Mouse (Mus musculus): ENCODE measurements around the gene 4930555G01Rik. TPM values are rescaled to one million over a fixed set of nuclear protein-coding genes. Genes with fewer than 3 reads are reported as not detected.
A peak's percentile ranks its signal among the peaks of the same experiment; 100 is the strongest.
"Not testable (repeated sequence)": the region's sequence is repeated elsewhere in the genome, so short reads cannot be mapped to it uniquely, and the experiment has no call there.

Gene 4930555G01Rik
- not detected in 2 replicates for polyA plus RNA-seq (2012; rRNA removed)

DNA sequence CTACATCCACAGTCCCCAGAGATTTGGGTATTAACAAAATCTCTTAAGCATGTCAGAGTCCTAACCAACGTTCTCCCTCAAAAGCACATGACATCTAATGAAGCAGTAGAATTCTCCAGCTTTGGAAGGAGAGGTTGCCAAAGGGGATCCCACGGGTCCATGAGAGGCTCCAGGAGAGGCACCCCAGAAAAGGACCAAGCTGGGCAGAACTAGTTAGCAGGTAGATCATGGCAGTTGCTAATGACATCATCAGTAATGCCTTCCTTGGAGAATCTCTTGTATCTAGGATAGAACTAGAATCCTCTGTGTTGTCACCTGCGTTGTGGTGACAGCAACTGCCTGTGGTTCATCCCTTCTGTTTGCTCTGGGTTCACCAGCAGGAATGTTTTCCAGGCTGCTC lies at the start of gene 4930555G01Rik:
4930555G01Rik (plus strand) TSS at position 301 of the 400 bp plus-strand sequence.
- not testable (repeated sequence) for H3K4me1 ChIP-seq (ENCODE audit: control insufficient read depth, insufficient read depth, low read length); H3K27ac ChIP-seq (ENCODE audit: insufficient read depth, low read depth, low read length); H3K4me3 ChIP-seq (ENCODE audit: insufficient read depth, low read depth, low read length); H3K36me3 ChIP-seq (ENCODE audit: control insufficient read depth, insufficient read depth, low read length); DNase-seq; H3K27me3 ChIP-seq (replicated peaks; ENCODE audit: control insufficient read depth, insufficient read depth, low read length)
- no CpG with 5 or more reads among the region's 3 CpGs for WGBS

- WGBS: 100% methylated on average over 1 of the region's 2 CpGs
- not testable (repeated sequence) for H3K27ac ChIP-seq (ENCODE audit: insufficient read depth, low read depth, low read length); DNase-seq; H3K36me3 ChIP-seq (ENCODE audit: control insufficient read depth, insufficient read depth, low read length); H3K4me1 ChIP-seq (ENCODE audit: control insufficient read depth, insufficient read depth, low read length); H3K4me3 ChIP-seq (ENCODE audit: insufficient read depth, low read depth, low read length); H3K27me3 ChIP-seq (replicated peaks; ENCODE audit: control insufficient read depth, insufficient read depth, low read length)
These were observed 34.8 kb upstream of the 4930555G01Rik start, which contains the start of gene Gm3298 for GRCm38 (mm10) chr14:5015591-5015990. Gene Gm3298 (plus strand): TSS chr14:5015891.

- H3K36me3 ChIP-seq (ENCODE audit: control insufficient read depth, insufficient read depth, low read length); H3K4me1 ChIP-seq (ENCODE audit: control insufficient read depth, insufficient read depth, low read length); H3K27ac ChIP-seq (ENCODE audit: insufficient read depth, low read depth, low read length); H3K27me3 ChIP-seq (replicated peaks; ENCODE audit: control insufficient read depth, insufficient read depth, low read length); H3K4me3 ChIP-seq (ENCODE audit: insufficient read depth, low read depth, low read length): not testable (repeated sequence)
- peak; percentile 0 for DNase-seq
- 2% methylated on average over 31 of the region's 63 CpGs for WGBS
These were observed 20.4 kb downstream of the 4930555G01Rik start, which contains the start of gene Gm8281 for GRCm38 (mm10) chr14:5070611-5071490. Gene Gm8281 (plus strand): TSS chr14:5071040.

Other genes starting within 250 kb of the 4930555G01Rik start
- gene Gm3269, start 212.5 kb upstream of the 4930555G01Rik start, polyA plus RNA-seq (2012; rRNA removed): not detected in 2 replicates
- not detected in 2 replicates for gene Gm3264, start 195.1 kb upstream of the 4930555G01Rik start, polyA plus RNA-seq (2012; rRNA removed)
- gene Gm3278, start 158.2 kb upstream of the 4930555G01Rik start, polyA plus RNA-seq (2012; rRNA removed): not detected in 2 replicates
- not detected in 2 replicates for gene Gm8297, start 66.7 kb upstream of the 4930555G01Rik start, polyA plus RNA-seq (2012; rRNA removed)
- not detected in 2 replicates for gene Gm3298, start 34.7 kb upstream of the 4930555G01Rik start, polyA plus RNA-seq (2012; rRNA removed)
- gene Gm8281, start 20.4 kb downstream of the 4930555G01Rik start, polyA plus RNA-seq (2012; rRNA removed): not detected in 2 replicates
- gene Gm8279, start 80.9 kb downstream of the 4930555G01Rik start, polyA plus RNA-seq (2012; rRNA removed): not detected in 2 replicates
- not detected in 2 replicates for gene Gm3317, start 113.9 kb downstream of the 4930555G01Rik start, polyA plus RNA-seq (2012; rRNA removed)
- not detected in 2 replicates for gene Gm8271, start 135.2 kb downstream of the 4930555G01Rik start, polyA plus RNA-seq (2012; rRNA removed)
- not detected in 2 replicates for gene Gm3526, start 210.0 kb downstream of the 4930555G01Rik start, polyA plus RNA-seq (2012; rRNA removed)